Mouse (Mus musculus): ENCODE measurements around the gene Shb. TPM values are rescaled to one million over a fixed set of nuclear protein-coding genes. Genes with fewer than 3 reads are reported as not detected.

The Shb gene
- polyA plus RNA-seq, 1 experiment: not detected

DNA sequence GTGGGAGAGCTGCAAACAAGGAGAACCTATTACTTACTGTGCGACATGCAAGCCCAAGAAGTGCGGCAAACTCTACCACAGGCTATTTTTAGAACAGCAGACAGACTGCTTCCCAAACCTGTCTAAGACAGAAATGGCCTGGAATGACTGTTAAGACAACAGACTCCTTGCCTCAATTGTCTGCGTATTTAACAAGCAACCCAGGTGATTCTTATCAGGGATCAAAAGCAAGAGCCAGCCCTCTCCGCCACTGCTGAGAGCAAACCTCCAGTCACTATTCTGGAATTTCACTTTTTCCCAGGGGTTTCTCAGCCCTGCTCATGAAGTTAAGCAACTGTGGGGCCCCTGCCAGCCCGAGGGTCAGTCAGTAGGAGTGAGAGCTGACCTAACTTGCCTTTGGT is 39.6 kb downstream of the Shb start:
- no peak overlapping the region for H3K27ac ChIP-seq (ENCODE audit: insufficient read depth, low read depth, low read length)
- WGBS: 53% methylated on average over 5 of the region's 5 CpGs
- H3K4me1 ChIP-seq (ENCODE audit: control insufficient read depth, insufficient read depth, low read length): peaks cover 84% of the 10 kb centered on the region
- no peak for TF ChIP-seq CTCF (IDR thresholded peaks at IDR 0.05; ENCODE audit: insufficient read depth, low read depth, low read length)
- TF ChIP-seq POLR2A (IDR thresholded peaks at IDR 0.05; ENCODE audit: insufficient read depth, low read depth, low read length): no peak
- H3K4me3 ChIP-seq (ENCODE audit: insufficient read depth, low read depth, low read length): no peak overlapping the region

DNA sequence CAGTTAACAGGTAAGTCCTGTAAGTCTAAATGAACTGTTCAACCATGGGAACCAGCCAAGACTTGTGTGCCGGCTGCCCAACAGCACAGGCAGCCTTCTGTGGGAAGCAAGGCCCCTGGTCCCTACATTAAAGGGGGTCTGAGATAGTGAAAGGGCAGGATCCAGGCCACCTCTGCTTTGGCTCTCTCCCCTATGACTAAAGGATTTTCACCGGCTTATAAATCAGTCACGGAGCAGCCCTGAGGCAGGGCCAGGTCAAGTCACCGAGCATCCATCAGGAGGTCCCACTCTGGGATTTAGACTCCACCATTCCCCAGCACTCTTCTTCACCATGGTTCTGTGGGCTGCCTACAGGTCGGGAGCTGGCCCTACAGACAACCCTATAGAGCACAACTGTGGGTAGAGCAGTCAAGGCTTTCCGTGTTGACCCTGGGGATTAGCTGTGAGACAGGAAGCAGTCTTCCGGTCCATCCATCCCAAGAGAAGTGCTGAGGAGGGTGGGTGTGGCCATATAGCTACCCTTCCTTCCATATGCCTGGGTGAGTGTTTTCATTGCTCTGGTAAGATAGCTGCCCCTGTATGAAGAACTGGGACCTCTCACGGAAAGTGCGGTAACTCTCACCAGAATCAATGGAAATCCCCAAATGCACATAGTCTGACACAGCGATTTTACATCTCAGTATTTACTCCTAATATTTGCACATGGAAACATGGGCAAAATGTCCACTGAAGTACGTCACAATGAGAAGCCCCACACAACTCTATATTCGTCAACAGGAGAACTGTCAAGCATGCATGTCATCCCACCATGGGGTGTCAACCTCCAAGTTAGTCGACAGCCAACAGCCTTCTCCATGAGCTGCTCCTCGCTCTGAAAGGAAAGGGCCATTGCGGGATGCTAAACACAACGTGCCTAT is 40.3 kb downstream of the Shb start:
- Histone ChIP-seq H3K27ac (ENCODE audit: insufficient read depth, low read depth, low read length) (no peak overlapping the region), H3K4me1 (ENCODE audit: control insufficient read depth, insufficient read depth, low read length) (peaks cover 83% of the 10 kb centered on the region), H3K4me3 (ENCODE audit: insufficient read depth, low read depth, low read length) (no peak overlapping the region)
- WGBS: 76% methylated on average over 16 of the region's 16 CpGs
- TF ChIP-seq CTCF (IDR thresholded peaks at IDR 0.05; ENCODE audit: insufficient read depth, low read depth, low read length) (no peak), POLR2A (IDR thresholded peaks at IDR 0.05; ENCODE audit: insufficient read depth, low read depth, low read length) (no peak)

DNA sequence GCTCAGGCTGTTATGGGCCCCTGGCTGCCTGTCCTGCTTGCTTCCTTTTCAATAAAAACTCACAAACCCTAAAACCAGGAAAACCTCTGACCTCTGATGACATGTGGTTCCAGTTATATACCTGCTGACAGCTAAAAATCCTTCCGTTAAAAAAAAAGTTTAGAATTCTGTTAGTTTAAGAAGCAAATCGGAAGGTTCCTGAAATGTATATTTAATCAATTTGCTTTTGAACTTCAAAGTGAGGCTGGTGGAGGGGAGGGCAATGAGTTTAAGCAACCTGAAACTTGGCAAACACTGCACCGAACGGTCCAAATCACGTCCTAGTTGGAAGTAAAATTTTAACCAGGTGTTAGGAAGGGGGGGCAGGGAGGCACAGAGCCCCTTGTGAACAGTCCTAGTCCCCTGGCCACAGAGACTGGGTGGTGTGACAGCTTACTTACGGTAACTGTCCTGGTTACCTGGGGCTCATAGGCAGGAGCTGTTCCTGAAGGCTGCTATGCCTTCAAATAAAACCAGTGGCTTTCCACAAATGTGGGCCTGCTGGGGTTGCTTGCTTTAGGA is 41.1 kb downstream of the Shb start:
- TF ChIP-seq CTCF (IDR thresholded peaks at IDR 0.05; ENCODE audit: insufficient read depth, low read depth, low read length) (no peak), POLR2A (IDR thresholded peaks at IDR 0.05; ENCODE audit: insufficient read depth, low read depth, low read length) (no peak)
- Histone ChIP-seq H3K4me1 (ENCODE audit: control insufficient read depth, insufficient read depth, low read length) (peaks cover 79% of the 10 kb centered on the region), H3K4me3 (ENCODE audit: insufficient read depth, low read depth, low read length) (no peak overlapping the region), H3K27ac (ENCODE audit: insufficient read depth, low read depth, low read length) (no peak overlapping the region)
- 66% methylated on average over 6 of the region's 6 CpGs for WGBS

DNA sequence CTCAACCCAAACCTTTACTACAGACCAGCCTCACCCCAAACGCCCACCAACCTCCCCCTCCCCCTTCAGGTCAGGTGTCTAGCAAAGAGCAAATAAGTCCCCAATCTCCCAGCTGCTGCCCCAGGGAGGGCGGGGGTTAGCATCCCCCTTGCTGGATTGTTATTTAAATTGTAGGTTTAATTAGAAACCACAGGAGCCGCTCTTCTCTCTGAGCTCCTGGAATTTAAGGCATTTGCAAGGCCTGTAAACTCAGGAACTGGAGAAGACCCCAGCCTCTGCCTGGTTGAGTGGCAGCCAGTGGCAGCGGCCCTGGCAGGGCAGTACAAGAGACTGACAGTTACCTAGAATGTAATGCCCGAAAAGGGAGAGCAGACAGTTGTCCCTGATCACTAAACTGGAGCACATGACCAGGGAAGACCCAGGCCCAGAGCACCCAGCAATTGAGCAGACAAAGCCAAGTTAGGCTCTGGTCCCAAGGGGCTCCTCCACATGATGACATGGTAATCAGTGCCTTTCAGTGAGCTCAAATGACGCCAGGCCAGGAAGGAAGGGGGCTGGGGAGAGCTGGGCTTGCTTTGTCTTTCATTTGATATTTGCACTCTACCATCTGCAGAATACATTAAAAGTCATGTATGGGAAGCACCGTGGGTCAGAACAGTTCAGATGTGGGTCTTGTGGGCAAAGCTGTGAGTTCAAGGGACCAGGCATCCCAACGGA is 42.1 kb downstream of the Shb start:
- 31% methylated on average over 8 of the region's 8 CpGs for WGBS

DNA sequence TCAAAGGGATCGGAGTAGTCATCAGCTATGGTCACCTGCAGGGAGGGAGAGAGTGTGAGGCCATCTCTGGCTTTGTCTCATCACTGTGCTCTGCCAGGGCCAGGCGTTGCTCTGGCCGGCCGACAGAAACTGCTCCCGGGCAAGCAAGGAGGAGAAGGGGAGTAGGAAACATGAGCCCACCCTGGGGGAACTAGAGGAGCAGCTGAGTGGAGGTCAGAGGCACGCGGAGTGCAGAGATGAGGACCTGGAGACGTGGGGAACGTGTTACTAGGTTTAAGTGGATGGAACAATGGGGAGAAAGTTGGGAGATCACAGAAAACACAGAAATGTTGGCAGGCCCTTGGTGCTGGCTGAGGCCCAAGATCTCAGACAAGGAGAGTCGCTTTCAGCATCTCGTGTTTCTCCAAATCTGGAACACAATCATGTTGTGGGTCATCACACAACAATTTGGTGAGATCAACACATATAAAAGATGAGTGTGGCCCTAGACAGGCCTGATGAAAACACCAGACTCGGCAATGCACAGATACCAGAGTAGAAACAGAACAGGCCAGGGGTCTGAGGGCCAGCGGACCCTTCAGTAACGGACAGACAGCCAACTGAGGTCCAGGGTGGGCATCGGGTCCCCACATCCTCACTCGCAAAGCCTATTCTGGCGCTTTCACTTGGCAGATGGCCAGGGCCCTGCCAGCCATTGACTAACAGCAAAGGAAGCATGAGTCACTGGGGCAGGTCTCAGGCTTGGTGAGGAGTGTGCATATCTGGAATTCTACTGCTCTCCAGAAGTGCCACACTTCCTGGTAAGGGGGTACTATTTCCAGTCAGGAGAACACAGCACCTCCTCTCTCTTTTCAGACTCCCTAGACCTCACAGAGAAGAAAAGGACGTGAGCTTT is 42.9 kb downstream of the Shb start:
- Histone ChIP-seq H3K4me3 (ENCODE audit: insufficient read depth, low read depth, low read length) (no peak overlapping the region), H3K27ac (ENCODE audit: insufficient read depth, low read depth, low read length) (peak overlapping the region; percentile 52), H3K4me1 (ENCODE audit: control insufficient read depth, insufficient read depth, low read length) (peaks cover 70% of the 10 kb centered on the region)
- WGBS: 24% methylated on average over 18 of the region's 18 CpGs
- TF ChIP-seq POLR2A (IDR thresholded peaks at IDR 0.05; ENCODE audit: insufficient read depth, low read depth, low read length) (no peak), CTCF (IDR thresholded peaks at IDR 0.05; ENCODE audit: insufficient read depth, low read depth, low read length) (no peak)

More for the DNA sequence above, 42.1 kb downstream of the Shb start:
- peak overlapping the region; percentile 72 for H3K27ac ChIP-seq (ENCODE audit: insufficient read depth, low read depth, low read length)
- no peak for TF ChIP-seq POLR2A (IDR thresholded peaks at IDR 0.05; ENCODE audit: insufficient read depth, low read depth, low read length)
- TF ChIP-seq CTCF (IDR thresholded peaks at IDR 0.05; ENCODE audit: insufficient read depth, low read depth, low read length): no peak
- peaks cover 72% of the 10 kb centered on the region for H3K4me1 ChIP-seq (ENCODE audit: control insufficient read depth, insufficient read depth, low read length)
- no peak overlapping the region for H3K4me3 ChIP-seq (ENCODE audit: insufficient read depth, low read depth, low read length)

DNA sequence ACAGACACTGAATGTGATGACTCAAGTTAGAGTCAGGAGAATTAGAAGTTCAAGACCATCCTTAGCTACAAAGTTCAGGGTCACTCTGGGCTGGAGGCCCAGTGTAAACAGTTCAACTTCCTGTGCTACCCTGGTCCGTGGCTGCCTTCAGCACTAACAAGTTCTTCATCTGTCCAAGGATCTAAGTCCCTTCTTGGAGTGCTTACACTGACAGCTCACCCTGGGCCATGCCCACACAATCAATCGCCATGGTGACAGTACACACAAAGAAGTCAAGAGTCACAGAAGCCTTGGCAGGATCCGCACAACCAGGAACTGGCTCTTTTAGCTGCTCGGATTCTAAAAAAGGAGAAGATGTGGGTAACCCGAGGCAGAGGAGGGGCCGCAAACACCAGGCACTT is 44.6 kb downstream of the Shb start:
- Histone ChIP-seq H3K4me1 (ENCODE audit: control insufficient read depth, insufficient read depth, low read length) (peaks cover 62% of the 10 kb centered on the region), H3K4me3 (ENCODE audit: insufficient read depth, low read depth, low read length) (no peak overlapping the region), H3K27ac (ENCODE audit: insufficient read depth, low read depth, low read length) (no peak overlapping the region)
- whole genome bisulfite sequencing: 41% methylated on average over 6 of the region's 6 CpGs
- TF ChIP-seq CTCF (IDR thresholded peaks at IDR 0.05; ENCODE audit: insufficient read depth, low read depth, low read length) (no peak), POLR2A (IDR thresholded peaks at IDR 0.05; ENCODE audit: insufficient read depth, low read depth, low read length) (no peak)

DNA sequence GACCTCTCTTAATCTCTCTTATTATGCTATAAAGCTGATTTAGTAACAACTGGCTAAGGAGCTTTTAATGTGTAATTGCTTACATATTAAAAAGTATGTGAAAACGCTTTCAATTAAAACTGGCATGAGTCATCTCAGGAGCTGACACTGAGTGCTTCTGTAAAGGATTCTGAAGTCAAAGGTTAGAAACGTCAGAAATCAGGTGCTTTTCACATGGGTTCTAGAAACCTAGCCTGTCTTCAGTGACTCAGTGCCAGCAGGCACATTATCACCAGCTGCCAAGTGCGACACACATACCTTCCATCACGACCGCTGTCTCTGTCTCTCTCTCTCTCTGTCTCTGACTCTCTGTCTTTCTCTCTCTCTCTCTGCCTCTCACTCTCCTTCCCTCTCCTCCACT is 47.2 kb downstream of the Shb start:
- TF ChIP-seq CTCF (IDR thresholded peaks at IDR 0.05; ENCODE audit: insufficient read depth, low read depth, low read length) (no peak), POLR2A (IDR thresholded peaks at IDR 0.05; ENCODE audit: insufficient read depth, low read depth, low read length) (no peak)
- WGBS: 76% methylated on average over 5 of the region's 5 CpGs
- Histone ChIP-seq H3K27ac (ENCODE audit: insufficient read depth, low read depth, low read length) (no peak overlapping the region), H3K4me1 (ENCODE audit: control insufficient read depth, insufficient read depth, low read length) (peaks cover 50% of the 10 kb centered on the region), H3K4me3 (ENCODE audit: insufficient read depth, low read depth, low read length) (no peak overlapping the region)
